Mouse (Mus musculus) testis, adult 2 months (tissue): ENCODE data around the gene Ndufaf7.
A peak's percentile ranks its signal among the peaks of the same experiment; 100 is the strongest.

ENCODE experiments used
- CTCF ChIP-seq: fragments of 200-500 bp; IDR thresholded peaks from 2 replicates; pipeline ENCODE4 v1.5.1; 2012; ENCODE audit warnings: low read depth, mild to moderate bottlenecking, inconsistent platforms, low read length, moderate library complexity; ENCODE audit not compliant: control insufficient read depth, insufficient read depth, insufficient replicate concordance
- POLR2A ChIP-seq: fragments of 200-500 bp; IDR thresholded peaks from 2 replicates; pipeline ENCODE4 v1.6.1; 2012; ENCODE audit warnings: low read depth, mild to moderate bottlenecking, inconsistent platforms, low read length, moderate library complexity; ENCODE audit not compliant: control insufficient read depth

- TF ChIP-seq POLR2A (peak; percentile 48), CTCF (no peak)
Observed at GRCm38 (mm10) chr17:78937229-78937853, 405 bp downstream of the Ndufaf7 start.
